Mouse (Mus musculus) heart, adult 2 months (tissue): ENCODE measurements at regions not wholly inside any gene's neighbourhood (a gene's known extent, or its start where the extent isn't known, plus 50 kb on each side); places are given as distances from the start of the nearest gene placed in this dataset.

ENCODE experiments used
- CTCF ChIP-seq: fragments of 200-600 bp; IDR thresholded peaks from 2 replicates; pipeline ENCODE4 v1.8.1; 2022; ENCODE audit warnings: antibody characterized with exemption, mild to moderate bottlenecking, moderate library complexity
- EP300 ChIP-seq: fragments of 200-500 bp; IDR thresholded peaks from 2 replicates; pipeline ENCODE4 v1.6.1; 2011; ENCODE audit warnings: low read depth, low read length, control low read depth; ENCODE audit not compliant: insufficient read depth
- POLR2A ChIP-seq: fragments of 200-500 bp; IDR thresholded peaks from 2 replicates; pipeline ENCODE4 v1.6.1; 2011; ENCODE audit warnings: mild to moderate bottlenecking, low read depth, low read length, control low read depth; ENCODE audit not compliant: insufficient read depth

- no peak for TF ChIP-seq POLR2A
- TF ChIP-seq EP300, result no peak
- TF ChIP-seq CTCF, result no peak
These were observed 213.8 kb upstream of the Spdye4c start for GRCm38 (mm10) chr2:128377176-128377575.
